Mouse (Mus musculus): ENCODE measurements around the gene Mbnl1. TPM values are rescaled to one million over a fixed set of nuclear protein-coding genes. Genes with fewer than 3 reads are reported as not detected.
A peak's percentile ranks its signal among the peaks of the same experiment; 100 is the strongest.

The Mbnl1 gene
- total and polyA plus RNA-seq, 3 experiments, result 252 to 574 (median 563) TPM

- DNase-seq, result no peak
These were observed 44.7 kb downstream of the Mbnl1 start for GRCm38 (mm10) chr3:60517234-60517787.

- no peak for DNase-seq
These were observed 46.7 kb downstream of the Mbnl1 start for GRCm38 (mm10) chr3:60519337-60519736.

- no peak for DNase-seq
These were observed 51.5 kb downstream of the Mbnl1 start for GRCm38 (mm10) chr3:60524127-60524526.

- no peak for DNase-seq
These were observed 58.7 kb downstream of the Mbnl1 start for GRCm38 (mm10) chr3:60531286-60531685.

- DNase-seq, result no peak
These were observed 59.2 kb downstream of the Mbnl1 start for GRCm38 (mm10) chr3:60531826-60532225.

GRCm38 (mm10) chr3:60535224-60535623 is 62.6 kb downstream of the Mbnl1 start:
- DNase-seq, result no peak

GRCm38 (mm10) chr3:60537063-60537462 is 64.4 kb downstream of the Mbnl1 start:
- no peak for DNase-seq

GRCm38 (mm10) chr3:60538214-60538971 is 65.8 kb downstream of the Mbnl1 start:
- no peak for DNase-seq

GRCm38 (mm10) chr3:60541121-60541520 is 68.5 kb downstream of the Mbnl1 start:
- no peak for DNase-seq

- DNase-seq, result no peak
These were observed 73.6 kb downstream of the Mbnl1 start for GRCm38 (mm10) chr3:60546196-60546595.

GRCm38 (mm10) chr3:60546904-60547303 is 74.3 kb downstream of the Mbnl1 start:
- DNase-seq, result no peak

GRCm38 (mm10) chr3:60550492-60550891 is 77.9 kb downstream of the Mbnl1 start:
- DNase-seq, result no peak

- no peak for DNase-seq
These were observed 79.0 kb downstream of the Mbnl1 start for GRCm38 (mm10) chr3:60551650-60552049.

GRCm38 (mm10) chr3:60553011-60553410 is 80.4 kb downstream of the Mbnl1 start:
- peak; percentile 65 for DNase-seq

- DNase-seq, result no peak
These were observed 84.0 kb downstream of the Mbnl1 start for GRCm38 (mm10) chr3:60556596-60556995.

- no peak for DNase-seq
These were observed 85.7 kb downstream of the Mbnl1 start for GRCm38 (mm10) chr3:60558252-60558862.

GRCm38 (mm10) chr3:60559762-60560161 is 87.1 kb downstream of the Mbnl1 start:
- no peak for DNase-seq

GRCm38 (mm10) chr3:60563529-60564243 is 91.1 kb downstream of the Mbnl1 start:
- DNase-seq, result no peak

GRCm38 (mm10) chr3:60564244-60564643 is 91.6 kb downstream of the Mbnl1 start:
- DNase-seq, result no peak

GRCm38 (mm10) chr3:60565204-60565603 is 92.6 kb downstream of the Mbnl1 start:
- DNase-seq, result peak; percentile 64

GRCm38 (mm10) chr3:60565950-60566349 is 93.3 kb downstream of the Mbnl1 start:
- no peak for DNase-seq

- no peak for DNase-seq
These were observed 95.6 kb downstream of the Mbnl1 start for GRCm38 (mm10) chr3:60568171-60568684.

Measured in adrenal gland, adult 2 months (tissue).